Mouse (Mus musculus): ENCODE data around the gene Cdc34. TPM values are rescaled to one million over a fixed set of nuclear protein-coding genes. Genes with fewer than 3 reads are reported as not detected.
A peak's percentile ranks its signal among the peaks of the same experiment; 100 is the strongest.

Gene Cdc34
- 10 to 100 TPM; 72.6 to 78.1 TPM for total RNA-seq (2021)
- long read RNA-seq, experiment 1, transcript Cdc34-201 (5 exons, 1,266 nt) = major isoform, 34 of 87 reads
- long read RNA-seq, experiment 1, partial matches to known transcripts = 1 of 87 reads
- long read RNA-seq, experiment 1, other reads (novel, unspliced or antisense) = 47 of 87 reads
- long read RNA-seq, experiment 2, transcript Cdc34-201 (5 exons, 1,266 nt) = major isoform, 32 of 63 reads
- long read RNA-seq, experiment 2, partial matches to known transcripts = 1 of 63 reads
- long read RNA-seq, experiment 2, other reads (novel, unspliced or antisense) = 20 of 63 reads

- peak; percentile 97 to 98 for DNase-seq (ENCODE audit: low spot score in 2 of 2)
These were observed at the start of gene Cdc34 for GRCm38 (mm10) chr10:79681591-79682245. Cdc34 (plus strand) TSS chr10:79682195.

GRCm38 (mm10) chr10:79633006-79633777 lies 48.8 kb upstream of the Cdc34 start:
- no peak for DNase-seq (ENCODE audit: low spot score in 2 of 2)

- DNase-seq (ENCODE audit: low spot score in 2 of 2) = no peak
These were observed 45.7 kb upstream of the Cdc34 start for GRCm38 (mm10) chr10:79636287-79636686.

GRCm38 (mm10) chr10:79637128-79638110 lies 44.6 kb upstream of the Cdc34 start, which contains the start of gene Shc2:
Shc2 (minus strand) TSS chr10:79637918.
- DNase-seq (ENCODE audit: low spot score in 2 of 2) = no peak

GRCm38 (mm10) chr10:79638486-79639204 lies 43.4 kb upstream of the Cdc34 start:
- DNase-seq (ENCODE audit: low spot score in 2 of 2) = no peak

GRCm38 (mm10) chr10:79645711-79646110 lies 36.3 kb upstream of the Cdc34 start, which contains the start of gene Odf3l2:
Odf3l2 (minus strand) TSS chr10:79645738.
- no peak for DNase-seq (ENCODE audit: low spot score in 2 of 2)

GRCm38 (mm10) chr10:79649070-79649751 lies 32.8 kb upstream of the Cdc34 start:
- peak in 1 of 2 experiments; percentile 44 for DNase-seq (ENCODE audit: low spot score in 2 of 2)

GRCm38 (mm10) chr10:79652789-79653188 lies 29.2 kb upstream of the Cdc34 start:
- no peak for DNase-seq (ENCODE audit: low spot score in 2 of 2)

- DNase-seq (ENCODE audit: low spot score in 2 of 2) = no peak
These were observed 27.0 kb upstream of the Cdc34 start for GRCm38 (mm10) chr10:79654946-79655395.

GRCm38 (mm10) chr10:79658829-79659228 lies 23.2 kb upstream of the Cdc34 start:
- no peak for DNase-seq (ENCODE audit: low spot score in 2 of 2)

- DNase-seq (ENCODE audit: low spot score in 2 of 2) = no peak
These were observed 21.7 kb upstream of the Cdc34 start for GRCm38 (mm10) chr10:79660298-79660697.

GRCm38 (mm10) chr10:79661861-79662260 lies 20.1 kb upstream of the Cdc34 start:
- no peak for DNase-seq (ENCODE audit: low spot score in 2 of 2)

- DNase-seq (ENCODE audit: low spot score in 2 of 2) = peak in 1 of 2 experiments; percentile 52
These were observed 17.8 kb upstream of the Cdc34 start, which contains the start of gene Madcam1 for GRCm38 (mm10) chr10:79664131-79664665. Madcam1 (plus strand) TSS chr10:79664559.

- DNase-seq (ENCODE audit: low spot score in 2 of 2) = no peak
These were observed 16.9 kb upstream of the Cdc34 start for GRCm38 (mm10) chr10:79665051-79665450.

- DNase-seq (ENCODE audit: low spot score in 2 of 2) = no peak
These were observed 15.5 kb upstream of the Cdc34 start for GRCm38 (mm10) chr10:79666493-79666892.

GRCm38 (mm10) chr10:79668076-79668475 lies 13.9 kb upstream of the Cdc34 start:
- no peak for DNase-seq (ENCODE audit: low spot score in 2 of 2)

- peak; percentile 69 to 79 for DNase-seq (ENCODE audit: low spot score in 2 of 2)
These were observed 13.0 kb upstream of the Cdc34 start, which contains the start of gene Tpgs1 for GRCm38 (mm10) chr10:79668771-79669575. Tpgs1 (plus strand) TSS chr10:79669369.

- DNase-seq (ENCODE audit: low spot score in 2 of 2) = peak; percentile 40 to 43
These were observed 12.4 kb upstream of the Cdc34 start for GRCm38 (mm10) chr10:79669576-79670057.

Measured in adrenal gland, postnatal 4 days (tissue).